28 mouse cellular contexts compared by ENCODE assay signal in the genomic region with DNA sequence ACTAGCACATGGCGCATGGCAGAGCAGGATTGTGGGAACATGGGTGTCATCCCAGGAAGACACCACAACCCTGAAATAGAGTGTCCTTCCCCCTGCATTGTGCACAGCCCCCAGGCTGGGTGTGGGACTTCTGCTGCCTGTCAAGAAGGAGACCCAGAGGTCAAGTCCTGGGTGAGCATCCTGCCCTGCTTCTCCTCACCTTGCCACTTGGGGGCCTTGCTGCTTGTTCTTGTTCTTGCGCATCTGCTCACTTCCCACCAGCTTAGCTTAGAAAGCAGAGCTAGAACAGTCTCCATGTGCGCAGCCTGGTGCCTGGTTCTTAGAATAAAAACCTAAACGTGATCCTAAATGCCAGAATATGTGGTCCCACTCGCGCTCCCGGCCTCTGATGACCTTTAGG.
DNase-seq lines count a peak whose midpoint lies in the region; ATAC-seq and TF ChIP-seq lines count a peak whose summit lies in the region.
"Had no signal": no experiment of that assay in that cellular context is flagged by ENCODE, and none has a peak within 500 bp of the region (broad histone marks: within the 10 kb centered on the region; RNA-seq: fewer than 3 reads in every experiment).

No protein-coding gene starts in this region.

- no peaks in the 10 kb centered on the region for H3K36me3 ChIP-seq in intestine, postnatal 0 days (ENCODE audit: control insufficient read depth, insufficient read depth)
- no peaks in the 10 kb centered on the region for H3K36me3 ChIP-seq in intestine, embryonic 16.5 days (ENCODE audit: control insufficient read depth, insufficient read depth, low read length)
- H3K36me3 ChIP-seq: heart, embryonic 12.5 days; hindbrain, embryonic 10.5 days; intestine, embryonic 15.5 days; limb, embryonic 10.5 days had no signal

- intact Hi-C loops in gastrocnemius, postnatal 36 days (cut with DNase I) = no loop called here

- H3K9ac ChIP-seq in intestine, postnatal 0 days (ENCODE audit: low read depth, low read length) = no peak overlapping the region
- H3K9ac ChIP-seq in intestine, embryonic 16.5 days (ENCODE audit: low read depth, low read length) = no peak overlapping the region
- H3K9ac ChIP-seq: heart, embryonic 12.5 days; intestine, embryonic 15.5 days had no signal

- no peaks in the 10 kb centered on the region for H3K9me3 ChIP-seq in intestine, postnatal 0 days (ENCODE audit: control insufficient read depth)
- H3K9me3 ChIP-seq in intestine, embryonic 16.5 days (ENCODE audit: control insufficient read depth, low read length) = 0 out of 2 replicates have a peak, but pooled peaks cover 3% of the 10 kb centered on the region
- H3K9me3 ChIP-seq: heart, embryonic 12.5 days; hindbrain, embryonic 10.5 days; intestine, embryonic 15.5 days; limb, embryonic 10.5 days had no signal

- TF ChIP-seq POLR2A in cortical plate, adult 2 months (IDR thresholded peaks at IDR 0.05; ENCODE audit: extremely low read depth, insufficient read depth, low read length) = no peak

- 77% methylated on average over 7 of the region's 7 CpGs for WGBS in intestine, postnatal 0 days
- WGBS in intestine, embryonic 16.5 days = 75% methylated on average over 7 of the region's 7 CpGs

- no peaks in the 10 kb centered on the region for H3K27me3 ChIP-seq in intestine, postnatal 0 days (replicated peaks; ENCODE audit: control insufficient read depth, insufficient read depth, low read length)
- no peaks in the 10 kb centered on the region for H3K27me3 ChIP-seq in intestine, embryonic 16.5 days (replicated peaks; ENCODE audit: control insufficient read depth, insufficient read depth, low read length)
- H3K27me3 ChIP-seq: intestine, embryonic 15.5 days had no signal

- no peak for ATAC-seq in intestine, postnatal 0 days
- ATAC-seq in intestine, embryonic 16.5 days = no peak
- ATAC-seq: activated CD4-positive, CD25-positive, alpha-beta regulatory T cell, adult 4 months; forebrain, embryonic 14.5 days; hindbrain, embryonic 16.5 days; intestine, embryonic 15.5 days; Patski had no signal

- H3K4me3 ChIP-seq in intestine, postnatal 0 days (ENCODE audit: low read depth, low read length) = no peak overlapping the region
- H3K4me3 ChIP-seq in intestine, embryonic 16.5 days (ENCODE audit: low read length) = no peak overlapping the region
- no peak overlapping the region for H3K4me3 ChIP-seq in cortical plate, adult 2 months (ENCODE audit: insufficient read depth, low read length)
- H3K4me3 ChIP-seq: heart, embryonic 12.5 days; hindbrain, embryonic 10.5 days; intestine, embryonic 15.5 days; limb, embryonic 10.5 days had no signal

- no peak overlapping the region for H3K4me2 ChIP-seq in intestine, postnatal 0 days (replicated peaks; ENCODE audit: low read depth)
- H3K4me2 ChIP-seq in intestine, embryonic 16.5 days (ENCODE audit: low read depth, low read length) = no peak overlapping the region
- H3K4me2 ChIP-seq: heart, embryonic 12.5 days; intestine, embryonic 15.5 days; midbrain, embryonic 11.5 days had no signal

- no peak overlapping the region for H3K27ac ChIP-seq in intestine, postnatal 0 days (ENCODE audit: low read depth, low read length)
- H3K27ac ChIP-seq in intestine, embryonic 16.5 days (ENCODE audit: low read length) = no peak overlapping the region
- H3K27ac ChIP-seq in cortical plate, adult 2 months (ENCODE audit: insufficient read depth, low read length) = no peak overlapping the region
- H3K27ac ChIP-seq: hindbrain, embryonic 10.5 days; intestine, embryonic 15.5 days; limb, embryonic 10.5 days had no signal

- no peaks in the 10 kb centered on the region for H3K4me1 ChIP-seq in intestine, postnatal 0 days (replicated peaks; ENCODE audit: control insufficient read depth, insufficient read depth, low read length)
- no peaks in the 10 kb centered on the region for H3K4me1 ChIP-seq in intestine, embryonic 16.5 days (ENCODE audit: control insufficient read depth, insufficient read depth, low read length)
- H3K4me1 ChIP-seq in cortical plate, adult 2 months (ENCODE audit: control insufficient read depth, insufficient read depth, low read length) = peaks cover 2% of the 10 kb centered on the region; the same call in 1 of the 2 replicates
- H3K4me1 ChIP-seq: heart, embryonic 12.5 days; intestine, embryonic 15.5 days; limb, embryonic 10.5 days had no signal

- peak; percentile 48 for TF ChIP-seq CTCF in intestine, postnatal 0 days (IDR thresholded peaks at IDR 0.05; ENCODE audit: low read depth)
- TF ChIP-seq CTCF in cortical plate, adult 2 months (IDR thresholded peaks at IDR 0.05; ENCODE audit: extremely low read depth, insufficient read depth, low read length) = peak; percentile 20; the same call in 1 of the 2 replicates

- DNase-seq in thymus, postnatal 0 days (ENCODE audit: low spot score) = peak; percentile 7
- DNase-seq in thymus, postnatal 10 days (ENCODE audit: low spot score in 2 of 2) = no peak
- no peak for DNase-seq in Muller cell, postnatal 12 days (ENCODE audit: inconsistent ontology term)
- no peak for DNase-seq in gastrocnemius, postnatal 36 days
- no peak for DNase-seq in left cerebral cortex, adult 18-20 months (ENCODE audit: low spot score in 2 of 2)
- DNase-seq: adrenal gland, adult 8-10 months; cerebellum, adult 2 months; cerebellum, postnatal 25 days; embryo, embryonic 11 days; gastrocnemius, postnatal 10 days; heart, adult 11 months; heart, postnatal 10 days; kidney, postnatal 4 days; layer of hippocampus, adult 9-11 months; liver; lung, postnatal 14 days had no signal
